Mouse (Mus musculus): ENCODE measurements around the gene Arhgef39. TPM values are rescaled to one million over a fixed set of nuclear protein-coding genes. Genes with fewer than 3 reads are reported as not detected.

Gene Arhgef39
- polyA plus RNA-seq, 1 experiment = 2.7 TPM

DNA sequence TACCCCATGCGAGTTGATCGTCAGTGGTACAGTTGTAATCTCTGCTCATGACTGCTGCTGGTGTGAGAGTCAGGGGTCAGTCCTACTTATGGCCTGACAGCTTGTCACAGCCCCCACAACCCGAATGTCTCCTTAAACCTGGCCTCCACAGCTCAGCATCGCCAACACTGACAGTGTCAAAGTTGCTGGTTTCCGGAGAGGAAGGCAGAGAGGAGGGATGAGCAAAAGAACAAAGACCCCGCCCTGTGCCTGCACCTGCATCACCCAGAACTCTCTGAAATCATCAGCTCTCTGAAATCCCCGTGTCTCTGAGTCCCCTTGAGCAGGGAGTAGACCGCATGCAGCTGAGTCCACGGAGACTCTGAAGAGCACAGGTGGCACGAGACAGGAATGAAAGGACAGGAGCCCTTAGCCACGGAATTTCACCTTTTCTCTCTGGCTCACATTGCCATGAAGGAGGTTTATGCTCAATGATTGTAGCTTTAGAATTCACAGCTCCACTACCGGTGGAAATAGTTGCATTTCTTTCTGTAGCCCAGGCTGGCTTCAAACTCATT, 15.9 kb downstream of the Arhgef39 start, which contains the start of gene Sit1:
Sit1 (minus strand) TSS at position 200 of the 557 bp plus-strand sequence.
- no peak within 1 kb of the TSS for H3K27ac ChIP-seq (ENCODE audit: insufficient read depth, low read length)
- no peak within 1 kb of the TSS for H3K4me3 ChIP-seq (ENCODE audit: insufficient read depth, low read length)
- no peaks in the 10 kb centered on the region for H3K4me1 ChIP-seq (ENCODE audit: control insufficient read depth, insufficient read depth, low read length)
- no peak for TF ChIP-seq POLR2A (IDR thresholded peaks at IDR 0.05; ENCODE audit: extremely low read depth, insufficient read depth, low read length)
- no peak for TF ChIP-seq CTCF (IDR thresholded peaks at IDR 0.05; ENCODE audit: extremely low read depth, insufficient read depth, low read length)

DNA sequence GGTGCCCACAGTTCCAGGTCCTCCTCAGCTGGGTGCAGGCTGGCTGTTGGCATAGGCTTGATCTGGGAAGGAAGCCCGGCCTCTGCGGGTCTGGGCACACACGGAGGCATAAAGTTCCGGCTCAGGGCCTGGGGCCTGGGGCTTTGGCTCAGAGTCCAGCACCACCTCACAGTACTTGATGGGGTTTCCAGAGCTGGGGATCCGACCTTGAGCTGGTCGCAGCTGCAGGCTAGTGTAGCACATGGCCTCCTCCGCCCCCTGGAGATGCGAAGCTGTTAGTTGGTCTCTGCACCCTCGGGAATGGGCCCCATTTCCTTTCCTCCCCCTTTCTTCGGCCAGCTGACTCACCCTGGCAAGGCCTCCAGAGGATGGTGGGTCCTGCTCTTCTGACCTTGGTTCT, 16.9 kb downstream of the Arhgef39 start:
- Histone ChIP-seq H3K27ac (ENCODE audit: insufficient read depth, low read length) (no peak overlapping the region), H3K4me3 (ENCODE audit: insufficient read depth, low read length) (no peak overlapping the region), H3K4me1 (ENCODE audit: control insufficient read depth, insufficient read depth, low read length) (no peaks in the 10 kb centered on the region)
- TF ChIP-seq POLR2A (IDR thresholded peaks at IDR 0.05; ENCODE audit: extremely low read depth, insufficient read depth, low read length) = no peak
- TF ChIP-seq CTCF (IDR thresholded peaks at IDR 0.05; ENCODE audit: extremely low read depth, insufficient read depth, low read length) = no peak

DNA sequence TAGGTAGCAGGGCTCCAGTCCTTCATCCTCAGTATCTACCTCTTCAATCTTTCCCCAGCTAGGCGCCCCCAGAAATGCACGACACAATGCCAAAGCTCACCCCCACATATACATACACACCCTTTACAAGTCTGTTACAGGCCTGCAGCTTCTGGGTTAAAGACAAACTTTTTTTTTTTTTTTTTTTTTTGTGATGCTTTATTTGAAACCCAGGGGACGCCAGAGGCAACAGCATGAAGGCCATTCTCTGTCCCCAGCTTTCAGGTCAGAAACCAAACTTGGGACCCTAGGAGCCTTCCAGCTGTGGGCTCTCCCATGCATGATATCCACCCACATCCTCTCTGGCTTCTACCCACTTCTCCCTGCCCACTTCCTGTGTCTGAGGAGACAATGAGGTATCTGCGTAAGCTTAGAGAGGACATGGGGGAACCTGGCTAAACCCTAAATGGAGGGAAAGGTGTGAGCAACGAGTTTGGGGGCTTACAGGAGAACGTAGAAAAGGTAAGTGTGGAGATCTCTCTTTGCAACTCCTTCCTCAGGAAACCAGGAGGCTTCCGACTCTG, 17.5 kb downstream of the Arhgef39 start:
- no peak overlapping the region for H3K27ac ChIP-seq (ENCODE audit: insufficient read depth, low read length)
- no peak overlapping the region for H3K4me3 ChIP-seq (ENCODE audit: insufficient read depth, low read length)
- TF ChIP-seq CTCF (IDR thresholded peaks at IDR 0.05; ENCODE audit: extremely low read depth, insufficient read depth, low read length) (no peak), POLR2A (IDR thresholded peaks at IDR 0.05; ENCODE audit: extremely low read depth, insufficient read depth, low read length) (no peak)
- H3K4me1 ChIP-seq (ENCODE audit: control insufficient read depth, insufficient read depth, low read length) = no peaks in the 10 kb centered on the region

DNA sequence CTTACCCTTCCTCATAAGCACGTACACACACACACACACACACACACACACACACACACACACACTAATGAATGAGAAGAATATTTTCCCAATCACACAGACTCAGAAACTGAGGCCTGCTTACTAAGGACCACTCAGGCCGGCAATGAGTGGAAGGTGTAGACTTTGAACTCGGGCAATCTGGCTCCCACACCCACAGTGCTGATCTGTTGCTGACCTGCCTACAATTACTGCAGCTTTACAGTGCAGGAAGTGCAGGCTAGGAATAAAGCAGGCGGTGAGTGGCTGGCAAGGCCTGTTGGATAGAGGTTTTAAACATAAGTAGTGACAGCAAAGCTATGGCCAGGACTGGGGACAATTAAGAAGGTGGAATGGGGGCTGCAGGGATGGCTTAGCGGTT, 18.5 kb downstream of the Arhgef39 start:
- Histone ChIP-seq H3K27ac (ENCODE audit: insufficient read depth, low read length) (no peak overlapping the region), H3K4me3 (ENCODE audit: insufficient read depth, low read length) (no peak overlapping the region), H3K4me1 (ENCODE audit: control insufficient read depth, insufficient read depth, low read length) (no peaks in the 10 kb centered on the region)
- TF ChIP-seq CTCF (IDR thresholded peaks at IDR 0.05; ENCODE audit: extremely low read depth, insufficient read depth, low read length) (no peak), POLR2A (IDR thresholded peaks at IDR 0.05; ENCODE audit: extremely low read depth, insufficient read depth, low read length) (no peak)

DNA sequence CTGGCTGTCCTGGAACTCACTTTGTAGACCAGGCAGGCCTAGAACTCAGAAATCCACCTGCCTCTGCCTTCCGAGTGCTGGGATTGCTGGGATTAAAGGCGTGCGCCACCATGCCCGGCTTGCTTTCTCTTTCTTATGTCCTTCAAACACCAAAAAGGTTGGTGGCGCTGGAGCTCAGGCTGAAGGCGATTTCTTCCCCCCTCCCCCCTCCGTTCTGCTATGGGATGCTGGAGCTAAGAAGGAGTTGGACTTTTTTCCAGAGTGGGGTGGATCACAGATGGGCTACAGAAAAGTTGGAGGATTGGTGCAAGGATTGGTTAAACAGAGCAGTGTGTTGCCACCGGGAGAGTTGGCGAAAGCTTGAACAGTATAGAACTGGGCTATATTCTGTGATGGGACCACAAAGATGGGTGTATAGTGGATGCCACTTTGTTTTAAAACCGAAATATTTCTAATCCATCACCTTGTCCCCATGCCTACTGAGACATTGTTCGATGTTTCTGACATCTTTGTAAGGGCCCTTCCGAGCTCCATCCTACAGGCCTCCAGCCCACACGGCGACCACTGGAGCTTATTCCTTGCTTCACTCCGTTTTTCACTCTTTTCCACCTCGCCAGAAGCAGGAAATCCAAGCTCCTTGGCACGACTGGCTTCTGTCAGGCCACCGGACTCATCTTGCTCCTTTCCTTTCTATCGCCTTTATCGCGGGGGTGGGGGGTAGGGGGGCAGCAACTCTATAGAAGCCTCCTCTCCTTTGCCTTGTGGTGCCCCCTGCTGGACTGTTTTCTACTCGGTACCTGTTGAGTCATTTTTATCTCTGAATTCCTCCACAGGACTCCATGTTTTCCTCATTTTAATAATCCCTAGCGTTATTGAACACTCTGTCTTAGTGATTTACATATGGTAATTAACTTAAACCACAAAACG, 20.3 kb downstream of the Arhgef39 start:
- Histone ChIP-seq H3K27ac (ENCODE audit: insufficient read depth, low read length) (no peak overlapping the region), H3K4me3 (ENCODE audit: insufficient read depth, low read length) (no peak overlapping the region; the same call in 1 of the 2 replicates), H3K4me1 (ENCODE audit: control insufficient read depth, insufficient read depth, low read length) (no peaks in the 10 kb centered on the region)
- TF ChIP-seq POLR2A (IDR thresholded peaks at IDR 0.05; ENCODE audit: extremely low read depth, insufficient read depth, low read length) (no peak), CTCF (IDR thresholded peaks at IDR 0.05; ENCODE audit: extremely low read depth, insufficient read depth, low read length) (peak; percentile 35; the same call in 1 of the 2 replicates)

DNA sequence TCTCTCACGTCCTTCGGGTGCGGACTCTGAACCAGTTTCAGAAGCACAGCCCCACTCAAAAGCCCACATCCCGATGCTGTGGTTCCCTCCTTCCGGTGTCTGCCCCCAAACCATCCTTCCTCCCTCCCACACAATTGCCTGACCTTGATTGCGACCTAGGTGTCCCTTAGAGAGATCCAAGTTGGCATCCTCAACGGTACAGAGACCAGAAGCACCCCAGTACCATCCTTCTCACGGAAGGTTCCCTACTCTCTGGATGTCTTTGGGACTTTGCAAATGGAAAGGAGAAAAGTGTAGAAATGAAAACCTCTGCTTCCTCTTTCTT, 21.0 kb downstream of the Arhgef39 start:
- Histone ChIP-seq H3K4me3 (ENCODE audit: insufficient read depth, low read length) (peak overlapping the region; percentile 25), H3K27ac (ENCODE audit: insufficient read depth, low read length) (no peak overlapping the region), H3K4me1 (ENCODE audit: control insufficient read depth, insufficient read depth, low read length) (no peaks in the 10 kb centered on the region)
- no peak for TF ChIP-seq POLR2A (IDR thresholded peaks at IDR 0.05; ENCODE audit: extremely low read depth, insufficient read depth, low read length)
- no peak for TF ChIP-seq CTCF (IDR thresholded peaks at IDR 0.05; ENCODE audit: extremely low read depth, insufficient read depth, low read length)

DNA sequence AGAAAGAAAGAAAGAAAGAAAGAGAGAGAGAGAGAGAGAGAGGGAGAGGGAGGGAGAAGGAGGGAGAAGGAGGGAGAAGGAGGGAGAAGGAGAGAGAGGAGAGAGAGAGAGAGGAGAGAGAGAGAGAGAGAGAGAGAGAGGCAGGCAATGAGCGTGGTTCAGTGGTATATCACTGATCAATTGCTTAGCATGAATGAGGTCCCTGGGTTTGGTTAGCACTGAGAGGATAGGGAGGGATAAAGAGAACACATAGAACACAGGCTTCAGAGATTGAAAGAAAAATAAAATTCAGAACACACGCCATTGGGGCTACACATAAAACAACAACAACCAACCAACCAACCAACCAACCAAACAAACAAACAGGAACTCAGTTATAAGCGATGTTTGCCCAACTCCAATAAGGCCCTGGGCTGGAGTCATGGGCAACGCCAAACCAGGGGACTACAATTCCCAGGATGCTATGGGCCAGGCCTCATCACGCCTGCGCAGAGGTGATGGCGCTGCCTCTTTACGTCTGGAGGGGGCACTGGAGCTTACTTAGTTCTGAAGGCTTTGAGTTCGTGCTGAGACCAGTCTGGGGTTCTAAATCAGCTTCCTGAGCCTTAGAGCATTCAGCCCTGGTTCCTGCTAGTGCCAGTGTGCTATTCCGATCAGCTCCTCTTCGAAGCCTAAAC, 21.5 kb downstream of the Arhgef39 start:
- Histone ChIP-seq H3K27ac (ENCODE audit: insufficient read depth, low read length) (no peak overlapping the region), H3K4me1 (ENCODE audit: control insufficient read depth, insufficient read depth, low read length) (no peaks in the 10 kb centered on the region), H3K4me3 (ENCODE audit: insufficient read depth, low read length) (peak overlapping the region; percentile 25)
- TF ChIP-seq CTCF (IDR thresholded peaks at IDR 0.05; ENCODE audit: extremely low read depth, insufficient read depth, low read length) = peak; percentile 40; the same call in 1 of the 2 replicates
- peak; percentile 77 for TF ChIP-seq POLR2A (IDR thresholded peaks at IDR 0.05; ENCODE audit: extremely low read depth, insufficient read depth, low read length)

DNA sequence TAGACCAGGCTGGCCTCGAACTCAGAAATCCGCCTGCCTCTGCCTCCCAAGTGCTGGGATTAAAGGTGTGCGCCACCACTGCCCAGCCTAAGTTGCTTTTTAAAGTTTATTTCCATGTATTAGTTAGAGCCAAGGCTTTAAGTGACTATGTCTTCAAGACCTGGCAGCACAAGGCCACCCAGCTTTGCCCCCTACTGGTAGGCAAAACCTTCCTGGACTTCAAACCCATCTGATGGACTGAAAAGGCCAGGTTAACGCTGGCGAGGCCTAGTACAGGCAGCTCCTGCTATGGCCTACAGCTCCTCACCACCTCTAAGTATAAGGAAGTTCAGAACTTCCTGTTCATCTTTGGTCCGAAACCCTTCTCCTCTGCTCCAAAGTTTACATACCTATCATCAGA, 22.9 kb downstream of the Arhgef39 start:
- H3K4me3 ChIP-seq (ENCODE audit: insufficient read depth, low read length) = no peak overlapping the region
- H3K27ac ChIP-seq (ENCODE audit: insufficient read depth, low read length) = no peak overlapping the region
- TF ChIP-seq CTCF (IDR thresholded peaks at IDR 0.05; ENCODE audit: extremely low read depth, insufficient read depth, low read length) = no peak
- no peak for TF ChIP-seq POLR2A (IDR thresholded peaks at IDR 0.05; ENCODE audit: extremely low read depth, insufficient read depth, low read length)
- H3K4me1 ChIP-seq (ENCODE audit: control insufficient read depth, insufficient read depth, low read length) = no peaks in the 10 kb centered on the region

DNA sequence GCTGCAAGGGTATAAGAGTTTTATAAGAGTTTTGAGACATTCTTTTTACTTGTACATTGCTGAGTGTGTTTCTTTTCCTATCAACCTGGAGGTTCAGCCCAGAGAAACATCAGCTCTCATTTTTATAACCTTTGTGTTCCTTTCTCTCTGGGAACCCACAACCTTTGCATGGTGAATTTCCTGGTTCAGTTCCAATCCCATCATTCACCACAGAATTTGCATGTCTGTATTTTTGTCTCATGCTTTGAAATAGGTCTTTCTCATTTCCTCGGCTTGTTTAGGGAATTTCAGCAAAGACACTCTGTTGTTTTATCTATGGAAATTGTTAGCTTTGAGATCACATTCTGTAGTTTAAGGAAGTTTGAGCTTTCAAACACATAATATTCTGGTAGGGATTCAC, 25.9 kb downstream of the Arhgef39 start:
- no peak overlapping the region for H3K4me3 ChIP-seq (ENCODE audit: insufficient read depth, low read length)
- no peak for TF ChIP-seq CTCF (IDR thresholded peaks at IDR 0.05; ENCODE audit: extremely low read depth, insufficient read depth, low read length)
- TF ChIP-seq POLR2A (IDR thresholded peaks at IDR 0.05; ENCODE audit: extremely low read depth, insufficient read depth, low read length) = no peak
- H3K27ac ChIP-seq (ENCODE audit: insufficient read depth, low read length) = no peak overlapping the region
- H3K4me1 ChIP-seq (ENCODE audit: control insufficient read depth, insufficient read depth, low read length) = no peaks in the 10 kb centered on the region

Measured in cortical plate, adult 2 months (tissue).